In genomic region chr15:86067581-86067910, GRCm38 (mm10) we compare ENCODE assay signal across 9 mouse cellular contexts. TPM values are rescaled to one million over a fixed set of nuclear protein-coding genes. Genes with fewer than 3 reads are reported as not detected.
DNase-seq lines count a peak whose midpoint lies in the region; ATAC-seq and TF ChIP-seq lines count a peak whose summit lies in the region.
"Had no signal": no experiment of that assay in that cellular context is flagged by ENCODE, and none has a peak within 500 bp of the region (broad histone marks: within the 10 kb centered on the region; RNA-seq: fewer than 3 reads in every experiment).

No protein-coding gene starts in this region.

- ATAC-seq in heart, embryonic 14.5 days (ENCODE audit: insufficient number of reproducible peaks, insufficient read depth, low FRiP score, low read depth) = 0 out of 2 replicates have a peak, but pooled peaks have one; percentile 23
- ATAC-seq in limb, embryonic 15.5 days (ENCODE audit: insufficient number of reproducible peaks, low FRiP score, low TSS enrichment, low read depth) = peak; percentile 37; the same call in 1 of the 2 replicates
- no peak for ATAC-seq in midbrain, embryonic 13.5 days
- ATAC-seq in midbrain, embryonic 11.5 days (ENCODE audit: low FRiP score) = no peak

- no peaks in the 10 kb centered on the region for H3K36me3 ChIP-seq in heart, embryonic 14.5 days (ENCODE audit: control insufficient read depth, insufficient read depth, low read length)
- no peaks in the 10 kb centered on the region for H3K36me3 ChIP-seq in limb, embryonic 15.5 days
- no peaks in the 10 kb centered on the region for H3K36me3 ChIP-seq in small intestine, adult 2 months (ENCODE audit: control insufficient read depth, insufficient read depth, low read length)
- peaks cover 4% of the 10 kb centered on the region; the same call in 1 of the 2 replicates for H3K36me3 ChIP-seq in midbrain, embryonic 13.5 days
- H3K36me3 ChIP-seq in midbrain, embryonic 11.5 days (ENCODE audit: control insufficient read depth, insufficient read depth, low read length) = no peaks in the 10 kb centered on the region

- H3K27ac ChIP-seq in heart, embryonic 14.5 days (replicated peaks in 1 of 2; ENCODE audit: control insufficient read depth in 1 of 2, insufficient read depth in 1 of 2, low read depth in 2 of 2, low read length in 2 of 2) = peak overlapping the region in 1 of 2 experiments; percentile 39; a peak in 1 of 4 replicates
- H3K27ac ChIP-seq in limb, embryonic 15.5 days = no peak overlapping the region
- 0 out of 2 replicates have a peak overlapping the region, but pooled peaks have one; percentile 6 for H3K27ac ChIP-seq in small intestine, adult 2 months (ENCODE audit: insufficient read depth, low read depth, low read length)
- no peak overlapping the region for H3K27ac ChIP-seq in midbrain, embryonic 13.5 days
- no peak overlapping the region for H3K27ac ChIP-seq in midbrain, embryonic 11.5 days (ENCODE audit: low read depth, low read length)
- H3K27ac ChIP-seq: limb, embryonic 13.5 days had no signal

- H3K4me1 ChIP-seq in heart, embryonic 14.5 days (ENCODE audit: control insufficient read depth in 2 of 2, insufficient read depth in 2 of 2, low read length in 2 of 2) = peaks cover 19 to 49% of the 10 kb centered on the region in 2 experiments
- H3K4me1 ChIP-seq in limb, embryonic 15.5 days = peaks cover 32% of the 10 kb centered on the region
- peaks cover 46% of the 10 kb centered on the region for H3K4me1 ChIP-seq in small intestine, adult 2 months (ENCODE audit: control insufficient read depth, insufficient read depth, insufficient read length, low read length)
- peaks cover 57% of the 10 kb centered on the region for H3K4me1 ChIP-seq in midbrain, embryonic 13.5 days (replicated peaks)
- H3K4me1 ChIP-seq in midbrain, embryonic 11.5 days (ENCODE audit: control insufficient read depth, insufficient read depth, low read length) = 0 out of 2 replicates have a peak, but pooled peaks cover 2% of the 10 kb centered on the region

- no peak overlapping the region for H3K4me3 ChIP-seq in heart, embryonic 14.5 days (ENCODE audit: control insufficient read depth in 1 of 2, insufficient read depth in 1 of 2, low read depth in 1 of 2, low read length in 2 of 2)
- H3K4me3 ChIP-seq in limb, embryonic 15.5 days = no peak overlapping the region
- H3K4me3 ChIP-seq in small intestine, adult 2 months (ENCODE audit: low read depth, low read length) = no peak overlapping the region
- H3K4me3 ChIP-seq in midbrain, embryonic 13.5 days (replicated peaks) = no peak overlapping the region
- no peak overlapping the region for H3K4me3 ChIP-seq in midbrain, embryonic 11.5 days (ENCODE audit: low read depth, low read length)
- H3K4me3 ChIP-seq: limb, embryonic 13.5 days had no signal

- no peak for TF ChIP-seq CTCF in small intestine, adult 2 months (IDR thresholded peaks at IDR 0.05; ENCODE audit: extremely low read depth, insufficient read length, insufficient replicate concordance, low read depth, low read length)

- no peaks in the 10 kb centered on the region for H3K9me3 ChIP-seq in heart, embryonic 14.5 days (ENCODE audit: control insufficient read depth, low read length)
- H3K9me3 ChIP-seq in limb, embryonic 15.5 days = no peaks in the 10 kb centered on the region
- H3K9me3 ChIP-seq in midbrain, embryonic 13.5 days = no peaks in the 10 kb centered on the region
- H3K9me3 ChIP-seq in midbrain, embryonic 11.5 days (ENCODE audit: control insufficient read depth, low read length) = no peaks in the 10 kb centered on the region
- H3K9me3 ChIP-seq: limb, embryonic 13.5 days had no signal

- no peak overlapping the region for H3K4me2 ChIP-seq in heart, embryonic 14.5 days (ENCODE audit: low read length)
- no peak overlapping the region for H3K4me2 ChIP-seq in limb, embryonic 15.5 days
- no peak overlapping the region for H3K4me2 ChIP-seq in midbrain, embryonic 13.5 days (replicated peaks)
- no peak overlapping the region for H3K4me2 ChIP-seq in midbrain, embryonic 11.5 days
- H3K4me2 ChIP-seq: limb, embryonic 13.5 days had no signal

- no peak for TF ChIP-seq POLR2A in small intestine, adult 2 months (IDR thresholded peaks at IDR 0.05; ENCODE audit: low read depth, low read length)

- WGBS in heart, embryonic 14.5 days = 40% methylated on average over 6 of the region's 6 CpGs
- 36% methylated on average over 6 of the region's 6 CpGs for WGBS in limb, embryonic 15.5 days
- 28% methylated on average over 6 of the region's 6 CpGs for WGBS in small intestine, adult 2 months
- WGBS in midbrain, embryonic 13.5 days = 81% methylated on average over 4 of the region's 6 CpGs
- whole genome bisulfite sequencing in midbrain, embryonic 11.5 days = 79% methylated on average over 6 of the region's 6 CpGs

- no peaks in the 10 kb centered on the region for H3K27me3 ChIP-seq in heart, embryonic 14.5 days (ENCODE audit: control insufficient read depth, insufficient read depth, low read length)
- H3K27me3 ChIP-seq in limb, embryonic 15.5 days = no peaks in the 10 kb centered on the region
- H3K27me3 ChIP-seq in small intestine, adult 2 months (ENCODE audit: control insufficient read depth, insufficient read depth, low read length) = no peaks in the 10 kb centered on the region
- no peaks in the 10 kb centered on the region for H3K27me3 ChIP-seq in midbrain, embryonic 13.5 days
- H3K27me3 ChIP-seq in midbrain, embryonic 11.5 days (ENCODE audit: control insufficient read depth, insufficient read depth, low read length) = no peaks in the 10 kb centered on the region
- H3K27me3 ChIP-seq: limb, embryonic 13.5 days had no signal

- intact Hi-C loops in heart, postnatal 25 days (cut with DNase I) = no loop called here

- no peak overlapping the region for H3K9ac ChIP-seq in heart, embryonic 14.5 days (ENCODE audit: low read length)
- no peak overlapping the region for H3K9ac ChIP-seq in limb, embryonic 15.5 days
- H3K9ac ChIP-seq in midbrain, embryonic 13.5 days (replicated peaks) = no peak overlapping the region
- H3K9ac ChIP-seq in midbrain, embryonic 11.5 days (ENCODE audit: low read length) = no peak overlapping the region
- H3K9ac ChIP-seq: limb, embryonic 13.5 days had no signal

- DNase-seq in heart, postnatal 25 days (ENCODE audit: low spot score) = no peak
- peak; percentile 36 for DNase-seq in MEL-GATA-1-ER (ENCODE audit: extremely low read depth, low read depth)
- DNase-seq in layer of hippocampus, adult 9-10 months (ENCODE audit: low spot score) = no peak
- no peak for DNase-seq in midbrain, embryonic 11.5 days (ENCODE audit: low spot score, missing footprints)

RNA-seq across cellular contexts. Expression of gene Gramd4, which starts 10.1 kb away (rescaled TPM):
- polyA plus RNA-seq in heart, embryonic 14.5 days (2014; fragmentation: Nextera tagmentation; extraction: Ambion mirVana) = 9.7 and 10.9 TPM in 2 replicates
- 10 to 100 TPM; 30.4 to 34.7 TPM for total RNA-seq in heart, postnatal 25 days (2021)
- polyA plus RNA-seq in limb, embryonic 15.5 days (2015; fragmentation: Nextera tagmentation; extraction: Ambion mirVana) = 15.6 and 22.0 TPM in 2 replicates
- polyA plus RNA-seq in small intestine, adult 2 months (2012; rRNA removed) = 10.5 and 25.1 TPM in 2 replicates
- polyA plus RNA-seq in midbrain, embryonic 13.5 days (2015; fragmentation: Nextera tagmentation; extraction: Ambion mirVana) = 31.3 and 34.3 TPM in 2 replicates
- polyA plus RNA-seq in midbrain, embryonic 11.5 days (2014; fragmentation: Nextera tagmentation; extraction: Ambion mirVana) = 7.8 and 8.9 TPM in 2 replicates

RNA-seq across cellular contexts. Expression of gene Celsr1, which starts 34.0 kb away (rescaled TPM):
- 2.8 and 3.1 TPM in 2 replicates for polyA plus RNA-seq in heart, embryonic 14.5 days (2014; fragmentation: Nextera tagmentation; extraction: Ambion mirVana)
- total RNA-seq in heart, postnatal 25 days (2021) = 1 to 10 TPM; 6.6 to 7.2 TPM
- 2.7 and 3.6 TPM in 2 replicates for polyA plus RNA-seq in limb, embryonic 15.5 days (2015; fragmentation: Nextera tagmentation; extraction: Ambion mirVana)
- polyA plus RNA-seq in small intestine, adult 2 months (2012; rRNA removed) = 2.9 and 4.7 TPM in 2 replicates
- polyA plus RNA-seq in midbrain, embryonic 13.5 days (2015; fragmentation: Nextera tagmentation; extraction: Ambion mirVana) = 2.0 and 2.7 TPM in 2 replicates
- polyA plus RNA-seq in midbrain, embryonic 11.5 days (2014; fragmentation: Nextera tagmentation; extraction: Ambion mirVana) = 4.1 and 4.9 TPM in 2 replicates

Comparison
In these comparisons a context has a peak if more than half of its experiments do, and no peak if none do; other contexts are left out.
1. ATAC-seq: peak in heart, embryonic 14.5 days (single experiment) and limb, embryonic 15.5 days (single experiment); none in midbrain, embryonic 13.5 days (single experiment) and midbrain, embryonic 11.5 days (single experiment).